Mouse (Mus musculus) brown adipose tissue, adult 24 weeks (tissue): ENCODE results near the gene Tesk2. TPM values are rescaled to one million over a fixed set of nuclear protein-coding genes. Genes with fewer than 3 reads are reported as not detected.

Source experiments
- H3K27ac ChIP-seq: fragments of 200-500 bp; replicated peaks from 2 replicates; pipeline ENCODE4 v1.5.1; 2012; ENCODE audit warnings: low read depth, mild to moderate bottlenecking, low read length
- H3K4me1 ChIP-seq: fragments of 200-500 bp; 2 replicates; pipeline ENCODE4 v1.6.1; 2012; ENCODE audit warnings: low read length, mixed read lengths; ENCODE audit not compliant: control insufficient read depth, insufficient read depth, insufficient read length
- H3K4me3 ChIP-seq: fragments of 200-500 bp; 2 replicates; pipeline ENCODE4 v1.5.1; 2012; ENCODE audit warnings: low read depth, mild to moderate bottlenecking, low read length, moderate library complexity; ENCODE audit not compliant: insufficient read depth
- polyA plus RNA-seq: library from polyadenylated mRNA; stranded (reverse); fragments of >200 nt; gene quantifications from 2 replicates; pipeline ENCODE4 v1.2.4, GENCODE M21; 2012; ENCODE audit not compliant: missing spikeins, insufficient read depth, insufficient read length

Gene Tesk2
- polyA plus RNA-seq, 1 experiment = 6.7 TPM

DNA sequence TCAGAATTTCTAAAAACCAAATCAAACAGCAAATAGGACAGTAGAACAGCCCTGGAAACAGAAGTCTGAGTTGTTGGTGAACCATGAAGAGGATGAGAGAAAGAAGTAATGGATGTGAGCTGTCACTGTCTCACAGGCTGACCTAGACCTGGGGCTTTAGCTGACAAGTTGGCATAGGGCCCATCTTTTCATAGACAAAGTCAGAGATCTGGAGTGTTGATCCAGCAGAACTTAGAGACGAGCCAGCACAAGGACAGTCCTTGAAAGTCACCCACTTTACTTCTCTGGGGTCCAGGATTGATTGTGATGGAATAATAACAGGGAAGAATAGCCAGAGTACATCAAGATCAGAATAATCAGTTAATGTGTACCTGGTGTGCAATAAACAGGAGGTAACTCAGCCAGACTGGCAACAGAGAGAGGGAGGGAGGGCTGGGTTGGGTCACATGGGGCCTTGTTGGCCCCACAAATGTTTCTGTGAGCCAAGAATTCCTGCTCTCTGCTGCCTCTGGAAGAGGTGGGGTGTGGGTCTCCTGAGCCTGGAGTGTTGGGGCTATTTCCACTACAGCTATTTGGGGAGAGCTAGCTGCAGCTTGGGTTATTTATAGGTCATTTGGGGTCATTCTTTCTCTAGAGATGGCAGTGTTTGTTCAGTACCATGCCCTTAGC is 75.8 kb downstream of the Tesk2 start:
- no peak overlapping the region for H3K27ac ChIP-seq
- no peaks in the 10 kb centered on the region for H3K4me1 ChIP-seq
- no peak overlapping the region for H3K4me3 ChIP-seq

- no peak overlapping the region for H3K27ac ChIP-seq
- H3K4me1 ChIP-seq = no peaks in the 10 kb centered on the region
- no peak overlapping the region for H3K4me3 ChIP-seq
Measured at GRCm38 (mm10) chr4:116799901-116800300, 79.2 kb downstream of the Tesk2 start.

- Histone ChIP-seq H3K4me3 (peak within 1 kb of the TSS; percentile 71), H3K4me1 (no peaks in the 10 kb centered on the region)
Measured at GRCm38 (mm10) chr4:116807197-116808129, 86.7 kb downstream of the Tesk2 start, which contains the start of the genes Toe1 and Mutyh. TSS of gene Toe1 (minus strand) at chr4:116807640. TSS of gene Mutyh (plus strand) at chr4:116807723.

GRCm38 (mm10) chr4:116811012-116811411 is 90.3 kb downstream of the Tesk2 start:
- no peak overlapping the region for H3K4me3 ChIP-seq
- peaks cover 4% of the 10 kb centered on the region; the same call in 1 of the 2 replicates for H3K4me1 ChIP-seq
- no peak overlapping the region for H3K27ac ChIP-seq

More at GRCm38 (mm10) chr4:116807197-116808129, 86.7 kb downstream of the Tesk2 start, which contains the start of the genes Toe1 and Mutyh:
- peak within 1 kb of the TSS; percentile 71 for H3K27ac ChIP-seq

GRCm38 (mm10) chr4:116815276-116815675 is 94.5 kb downstream of the Tesk2 start:
- peak overlapping the region; percentile 76 for H3K27ac ChIP-seq
- H3K4me1 ChIP-seq = peaks cover 4% of the 10 kb centered on the region; the same call in 1 of the 2 replicates
- H3K4me3 ChIP-seq = peak overlapping the region; percentile 11

DNA sequence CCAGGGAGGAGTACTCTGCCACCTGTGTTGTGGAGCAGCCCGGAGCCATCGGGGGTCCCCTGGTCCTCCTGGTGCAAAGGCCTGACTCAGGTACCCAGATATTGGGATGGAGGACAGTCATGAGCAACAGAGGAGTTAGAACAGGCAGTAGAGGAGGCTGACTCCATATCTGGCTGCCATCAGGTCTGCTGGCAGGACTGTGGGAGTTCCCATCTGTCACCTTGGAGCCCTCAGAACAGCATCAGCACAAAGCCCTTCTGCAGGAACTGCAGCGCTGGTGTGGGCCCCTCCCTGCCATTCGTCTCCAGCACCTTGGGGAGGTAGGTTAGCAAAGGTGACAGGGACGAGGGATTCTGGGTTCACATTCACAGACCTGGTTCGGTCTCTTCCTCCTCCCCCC is 96.7 kb downstream of the Tesk2 start:
- Histone ChIP-seq H3K4me1 (peaks cover 4% of the 10 kb centered on the region), H3K4me3 (no peak overlapping the region), H3K27ac (no peak overlapping the region)

GRCm38 (mm10) chr4:116819968-116820901 is 99.5 kb downstream of the Tesk2 start:
- no peak overlapping the region for H3K27ac ChIP-seq
- H3K4me3 ChIP-seq = peak overlapping the region; percentile 63
- H3K4me1 ChIP-seq = no peaks in the 10 kb centered on the region; the same call in none of the 2 replicates

DNA sequence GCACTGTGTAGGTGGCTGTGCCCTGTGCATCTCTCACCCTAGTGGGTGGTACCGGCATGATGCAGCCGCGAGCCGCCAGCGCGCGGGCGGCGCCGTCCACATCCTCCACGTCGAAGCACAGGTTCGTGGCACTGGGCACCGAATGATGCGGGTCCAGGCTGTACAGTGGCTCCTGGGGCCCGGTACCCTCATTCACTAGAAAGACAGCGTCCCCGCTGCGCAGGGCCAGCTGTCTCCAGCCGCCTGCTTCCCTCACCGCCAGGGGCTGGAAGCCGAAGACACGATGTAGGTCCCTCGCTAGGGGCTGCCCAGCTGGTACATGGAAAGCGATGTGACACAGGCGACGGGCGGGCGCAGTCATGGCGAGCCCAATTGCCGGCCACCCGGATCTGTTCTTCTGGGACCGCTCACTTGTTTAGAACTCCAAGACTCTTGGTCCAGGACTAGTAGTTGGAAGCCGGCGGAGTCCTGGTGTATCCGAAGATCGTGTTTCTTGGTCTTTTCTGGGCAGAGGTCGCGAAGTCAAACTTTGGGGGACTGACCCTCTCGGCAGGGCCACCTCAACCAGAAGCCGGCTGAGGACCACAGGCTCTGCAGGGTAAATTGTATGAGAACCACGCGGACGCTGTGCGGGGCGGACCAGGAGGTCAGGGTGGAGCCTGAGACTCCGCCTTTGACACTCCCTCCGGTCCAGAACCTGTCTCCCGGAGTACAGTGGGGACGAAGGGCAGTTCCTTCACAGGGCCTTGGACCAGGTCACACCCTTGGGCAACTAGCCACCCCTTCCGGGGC is 100.3 kb downstream of the Tesk2 start:
- H3K4me1 ChIP-seq = no peaks in the 10 kb centered on the region; the same call in none of the 2 replicates
- no peak overlapping the region for H3K27ac ChIP-seq
- peak overlapping the region; percentile 63 for H3K4me3 ChIP-seq

- peak within 1 kb of the TSS; percentile 95 for H3K27ac ChIP-seq
- peak within 1 kb of the TSS; percentile 63 for H3K4me3 ChIP-seq
- no peaks in the 10 kb centered on the region; the same call in none of the 2 replicates for H3K4me1 ChIP-seq
Measured at GRCm38 (mm10) chr4:116821694-116822016, 100.9 kb downstream of the Tesk2 start, which contains the start of gene Hpdl. TSS of gene Hpdl (minus strand) at chr4:116821707.

GRCm38 (mm10) chr4:116824541-116825004 is 103.8 kb downstream of the Tesk2 start:
- H3K4me3 ChIP-seq = peak overlapping the region; percentile 70
- no peaks in the 10 kb centered on the region; the same call in none of the 2 replicates for H3K4me1 ChIP-seq
- peak overlapping the region; percentile 97 for H3K27ac ChIP-seq

GRCm38 (mm10) chr4:116827819-116828218 is 107.1 kb downstream of the Tesk2 start:
- H3K27ac ChIP-seq = no peak overlapping the region
- H3K4me1 ChIP-seq = no peaks in the 10 kb centered on the region
- no peak overlapping the region for H3K4me3 ChIP-seq

DNA sequence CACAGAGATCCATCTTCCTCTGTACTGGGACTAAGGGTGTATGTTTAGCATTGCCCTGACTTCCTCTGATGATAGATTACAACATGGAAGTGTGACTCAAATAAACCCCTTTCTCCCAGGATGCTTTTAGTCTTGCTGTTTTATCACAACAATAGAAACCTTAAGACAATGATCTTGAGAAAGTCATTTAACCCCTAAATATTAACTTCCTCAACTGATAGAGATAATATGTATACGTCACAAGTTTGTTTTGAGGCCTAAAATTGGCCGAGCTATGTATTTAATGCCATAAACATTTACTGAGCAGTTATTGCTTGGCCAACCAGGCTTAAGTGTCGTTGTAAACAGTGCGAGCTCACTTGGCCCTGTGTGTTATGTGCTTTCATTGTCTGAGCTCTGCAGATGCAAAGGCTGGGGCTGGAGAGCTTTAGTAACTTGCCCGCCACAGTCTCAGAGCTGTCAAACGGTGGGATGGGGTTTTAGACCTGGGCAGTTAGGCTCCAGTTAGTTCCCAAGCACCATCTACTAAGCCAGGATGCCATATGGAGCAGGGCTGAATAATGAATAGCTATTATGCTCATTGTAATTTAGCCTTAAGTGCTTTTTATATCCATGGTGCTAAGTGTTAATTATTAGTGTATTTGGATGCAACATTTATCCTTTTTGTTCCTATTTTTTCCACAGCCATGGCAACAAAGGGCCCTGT is 108.8 kb downstream of the Tesk2 start:
- Histone ChIP-seq H3K27ac (no peak overlapping the region), H3K4me3 (no peak overlapping the region), H3K4me1 (no peaks in the 10 kb centered on the region)

DNA sequence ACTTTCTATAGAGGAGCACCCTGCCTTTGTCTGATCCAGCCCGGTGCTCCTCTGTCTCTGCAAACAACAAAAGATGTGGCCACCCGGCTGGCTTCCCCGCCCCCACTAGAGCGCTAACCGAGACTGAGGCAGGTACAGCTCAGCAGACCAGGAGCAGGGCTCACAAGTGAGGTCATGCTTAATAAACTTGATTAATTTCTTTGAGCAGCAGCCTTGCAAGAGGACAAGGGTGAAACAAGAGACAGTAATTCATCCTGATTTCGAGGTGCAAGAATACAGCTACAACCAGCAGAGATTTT is 109.3 kb downstream of the Tesk2 start:
- no peaks in the 10 kb centered on the region for H3K4me1 ChIP-seq
- H3K27ac ChIP-seq = no peak overlapping the region
- no peak overlapping the region for H3K4me3 ChIP-seq
